Mouse (Mus musculus) neural tube, embryonic 15.5 days (tissue): Measurements from ENCODE around the gene Man2a2. TPM values are rescaled to one million over a fixed set of nuclear protein-coding genes. Genes with fewer than 3 reads are reported as not detected.

ENCODE experiments used
- ATAC-seq: fragments of 200-750 bp; cut with Nextera tagmentation; 2 replicates; pipeline ENCODE4 v1.8.0; 2017; ENCODE audit warnings: mild to moderate bottlenecking, moderate TSS enrichment, moderate library complexity; ENCODE audit not compliant: low FRiP score
- H3K27ac ChIP-seq: fragments of 300-500 bp; sonication (generic); replicated peaks from 2 replicates; pipeline ENCODE4 v1.5.1; 2015; ENCODE audit warnings: mild to moderate bottlenecking, inconsistent platforms
- H3K27me3 ChIP-seq: fragments of 300-500 bp; sonication (generic); replicated peaks from 2 replicates; pipeline ENCODE4 v1.6.1; 2015; ENCODE audit warnings: inconsistent platforms
- H3K36me3 ChIP-seq: fragments of 300-500 bp; sonication (generic); 2 replicates; pipeline ENCODE4 v1.6.1; 2015; ENCODE audit warnings: inconsistent platforms
- H3K4me1 ChIP-seq: fragments of 300-500 bp; sonication (generic); 2 replicates; pipeline ENCODE4 v1.6.1; 2015; ENCODE audit warnings: inconsistent platforms
- H3K4me2 ChIP-seq: fragments of 300-500 bp; sonication (generic); 2 replicates; pipeline ENCODE4 v1.6.1; 2015; ENCODE audit warnings: inconsistent platforms, mild to moderate bottlenecking, moderate library complexity
- H3K4me3 ChIP-seq: fragments of 300-500 bp; sonication (generic); replicated peaks from 2 replicates; pipeline ENCODE4 v1.5.1; 2015; ENCODE audit warnings: mild to moderate bottlenecking, inconsistent platforms
- H3K9ac ChIP-seq: fragments of 300-500 bp; sonication (generic); replicated peaks from 2 replicates; pipeline ENCODE4 v1.6.1; 2015; ENCODE audit warnings: mild to moderate bottlenecking, inconsistent platforms
- H3K9me3 ChIP-seq: fragments of 300-500 bp; sonication (generic); replicated peaks from 2 replicates; pipeline ENCODE4 v1.6.1; 2016; ENCODE audit warnings: inconsistent platforms
- WGBS: fragments of 180-500 bp; shearing (Covaris S2); methylation state at CpG from one replicate; pipeline ENCODE4 v1.1.7; 2015; ENCODE audit warnings: mixed read lengths; 5-methylcytosine and 5-hydroxymethylcytosine counted together
- polyA plus RNA-seq: library from polyadenylated mRNA; unstranded; fragments of >200 nt; fragmentation: Nextera tagmentation; extraction: Ambion mirVana; gene quantifications from 2 replicates; pipeline ENCODE4 v1.2.1, GENCODE M21; 2015

The Man2a2 gene
- polyA plus RNA-seq, 1 experiment from 2014 or later, result 26.9 TPM

GRCm38 (mm10) chr7:80343270-80344018, 27.7 kb downstream of the Man2a2 start:
- Histone ChIP-seq H3K27me3 (no peaks in the 10 kb centered on the region), H3K4me3 (peak overlapping the region; percentile 46), H3K4me1 (peaks cover 46% of the 10 kb centered on the region), H3K27ac (peak overlapping the region; percentile 83), H3K9me3 (no peaks in the 10 kb centered on the region), H3K36me3 (no peaks in the 10 kb centered on the region), H3K9ac (peak overlapping the region; percentile 60), H3K4me2 (peak overlapping the region; percentile 78)
- 28% methylated on average over 19 of the region's 19 CpGs for WGBS
- ATAC-seq, result peak; percentile 1; the same call in 1 of the 2 replicates

GRCm38 (mm10) chr7:80342858-80343257, 28.3 kb downstream of the Man2a2 start, which contains the start of gene Hddc3:
TSS of gene Hddc3 (plus strand) at chr7:80343104.
- Histone ChIP-seq H3K4me3 (peak within 1 kb of the TSS; percentile 46), H3K4me2 (peak within 1 kb of the TSS; percentile 78), H3K27me3 (no peaks in the 10 kb centered on the region), H3K9ac (peak within 1 kb of the TSS; percentile 60), H3K9me3 (no peaks in the 10 kb centered on the region), H3K27ac (peak within 1 kb of the TSS; percentile 83), H3K36me3 (no peaks in the 10 kb centered on the region), H3K4me1 (peaks cover 48% of the 10 kb centered on the region)
- WGBS, result 1% methylated on average over 25 of the region's 25 CpGs
- peak; percentile 22; the same call in 1 of the 2 replicates for ATAC-seq

GRCm38 (mm10) chr7:80341793-80342192, 29.4 kb downstream of the Man2a2 start:
- H3K4me2 ChIP-seq, result no peak overlapping the region

GRCm38 (mm10) chr7:80340793-80341192, 30.4 kb downstream of the Man2a2 start, which contains the start of gene Unc45a:
TSS of gene Unc45a (minus strand) at chr7:80341005.
- H3K9ac ChIP-seq, result peak within 1 kb of the TSS; percentile 61
- ATAC-seq, result peak; percentile 42
- peaks cover 19% of the 10 kb centered on the region for H3K36me3 ChIP-seq
- H3K4me3 ChIP-seq, result peak within 1 kb of the TSS; percentile 56
- peak within 1 kb of the TSS; percentile 89 for H3K27ac ChIP-seq
- H3K4me2 ChIP-seq, result peak within 1 kb of the TSS; percentile 89
- peaks cover 60% of the 10 kb centered on the region for H3K4me1 ChIP-seq
- 3% methylated on average over 11 of the region's 11 CpGs for WGBS
- H3K9me3 ChIP-seq, result no peaks in the 10 kb centered on the region
- H3K27me3 ChIP-seq, result no peaks in the 10 kb centered on the region

More at GRCm38 (mm10) chr7:80341793-80342192, 29.4 kb downstream of the Man2a2 start:
- Histone ChIP-seq H3K27me3 (no peaks in the 10 kb centered on the region), H3K4me3 (no peak overlapping the region), H3K9me3 (no peaks in the 10 kb centered on the region), H3K27ac (no peak overlapping the region), H3K9ac (no peak overlapping the region), H3K4me1 (peaks cover 56% of the 10 kb centered on the region), H3K36me3 (peaks cover 9% of the 10 kb centered on the region)
- ATAC-seq, result no peak
- WGBS, result 80% methylated on average over 7 of the region's 7 CpGs

- peak; percentile 97 for ATAC-seq
- Histone ChIP-seq H3K4me1 (peaks cover 66% of the 10 kb centered on the region), H3K27ac (peak overlapping the region; percentile 89), H3K36me3 (peaks cover 27% of the 10 kb centered on the region), H3K27me3 (no peaks in the 10 kb centered on the region), H3K9ac (peak overlapping the region; percentile 61), H3K9me3 (no peaks in the 10 kb centered on the region), H3K4me3 (peak overlapping the region; percentile 56), H3K4me2 (peak overlapping the region; percentile 89)
- under 1% methylated on average over 45 of the region's 45 CpGs for whole genome bisulfite sequencing
Observed at GRCm38 (mm10) chr7:80339793-80340628, 31.2 kb downstream of the Man2a2 start.

GRCm38 (mm10) chr7:80339371-80339770, 31.8 kb downstream of the Man2a2 start:
- peak overlapping the region; percentile 86 for H3K9ac ChIP-seq
- 5% methylated on average over 17 of the region's 17 CpGs for WGBS
- peaks cover 66% of the 10 kb centered on the region for H3K4me1 ChIP-seq
- H3K9me3 ChIP-seq, result no peaks in the 10 kb centered on the region
- peak overlapping the region; percentile 56 for H3K4me3 ChIP-seq
- H3K27ac ChIP-seq, result peak overlapping the region; percentile 85
- H3K4me2 ChIP-seq, result peak overlapping the region; percentile 89
- no peaks in the 10 kb centered on the region for H3K27me3 ChIP-seq
- H3K36me3 ChIP-seq, result peaks cover 34% of the 10 kb centered on the region
- peak; percentile 23; the same call in 1 of the 2 replicates for ATAC-seq

- H3K9ac ChIP-seq, result no peak overlapping the region
- peaks cover 56% of the 10 kb centered on the region for H3K36me3 ChIP-seq
- H3K4me2 ChIP-seq, result no peak overlapping the region
- 97% methylated on average over 3 of the region's 3 CpGs for WGBS
- no peaks in the 10 kb centered on the region for H3K27me3 ChIP-seq
- H3K4me1 ChIP-seq, result peaks cover 50% of the 10 kb centered on the region
- ATAC-seq, result no peak
- no peaks in the 10 kb centered on the region for H3K9me3 ChIP-seq
- H3K4me3 ChIP-seq, result no peak overlapping the region
- H3K27ac ChIP-seq, result no peak overlapping the region
Observed at GRCm38 (mm10) chr7:80336932-80337331, 34.2 kb downstream of the Man2a2 start.

GRCm38 (mm10) chr7:80334848-80335247, 36.3 kb downstream of the Man2a2 start:
- H3K4me3 ChIP-seq, result no peak overlapping the region
- no peak overlapping the region for H3K4me2 ChIP-seq
- 91% methylated on average over 4 of the region's 4 CpGs for WGBS
- no peaks in the 10 kb centered on the region for H3K27me3 ChIP-seq
- ATAC-seq, result no peak
- H3K27ac ChIP-seq, result no peak overlapping the region
- H3K36me3 ChIP-seq, result peaks cover 77% of the 10 kb centered on the region
- H3K9me3 ChIP-seq, result no peaks in the 10 kb centered on the region
- H3K4me1 ChIP-seq, result peaks cover 34% of the 10 kb centered on the region
- H3K9ac ChIP-seq, result no peak overlapping the region

- Histone ChIP-seq H3K27me3 (no peaks in the 10 kb centered on the region), H3K4me1 (peaks cover 10% of the 10 kb centered on the region; the same call in 1 of the 2 replicates), H3K4me3 (no peak overlapping the region), H3K9me3 (no peaks in the 10 kb centered on the region), H3K4me2 (no peak overlapping the region), H3K9ac (no peak overlapping the region), H3K36me3 (peaks cover 98% of the 10 kb centered on the region), H3K27ac (no peak overlapping the region)
- no peak for ATAC-seq
- WGBS, result 93% methylated on average over 19 of the region's 19 CpGs
Observed at GRCm38 (mm10) chr7:80331433-80331832, 39.7 kb downstream of the Man2a2 start.

- Histone ChIP-seq H3K9ac (no peak overlapping the region), H3K36me3 (peaks cover 98% of the 10 kb centered on the region), H3K4me3 (no peak overlapping the region), H3K4me2 (no peak overlapping the region), H3K27ac (no peak overlapping the region), H3K4me1 (peaks cover 1% of the 10 kb centered on the region; the same call in 1 of the 2 replicates), H3K9me3 (no peaks in the 10 kb centered on the region), H3K27me3 (no peaks in the 10 kb centered on the region)
- whole genome bisulfite sequencing, result 84% methylated on average over 8 of the region's 8 CpGs
- ATAC-seq, result no peak
Observed at GRCm38 (mm10) chr7:80330278-80330677, 40.9 kb downstream of the Man2a2 start.

GRCm38 (mm10) chr7:80326076-80326475, 45.1 kb downstream of the Man2a2 start:
- H3K27ac ChIP-seq, result no peak overlapping the region
- no peaks in the 10 kb centered on the region for H3K27me3 ChIP-seq
- H3K4me3 ChIP-seq, result no peak overlapping the region
- H3K4me1 ChIP-seq, result peaks cover 24% of the 10 kb centered on the region
- no peak for ATAC-seq
- 97% methylated on average over 19 of the region's 19 CpGs for WGBS
- peaks cover 62% of the 10 kb centered on the region for H3K36me3 ChIP-seq
- no peaks in the 10 kb centered on the region for H3K9me3 ChIP-seq
- H3K9ac ChIP-seq, result no peak overlapping the region
- no peak overlapping the region for H3K4me2 ChIP-seq
